Mouse (Mus musculus) stomach, postnatal 0 days (tissue): ENCODE data around the gene Mcur1.

Experiments used
- CTCF ChIP-seq: IDR thresholded peaks from 2 replicates; pipeline ENCODE4 v1.5.1; 2016; ENCODE audit warnings: antibody characterized with exemption, low read depth, mild to moderate bottlenecking, moderate library complexity
- EP300 ChIP-seq: optimal IDR thresholded peaks from 2 replicates; pipeline ENCODE3; 2016; ENCODE audit warnings: antibody characterized with exemption

DNA sequence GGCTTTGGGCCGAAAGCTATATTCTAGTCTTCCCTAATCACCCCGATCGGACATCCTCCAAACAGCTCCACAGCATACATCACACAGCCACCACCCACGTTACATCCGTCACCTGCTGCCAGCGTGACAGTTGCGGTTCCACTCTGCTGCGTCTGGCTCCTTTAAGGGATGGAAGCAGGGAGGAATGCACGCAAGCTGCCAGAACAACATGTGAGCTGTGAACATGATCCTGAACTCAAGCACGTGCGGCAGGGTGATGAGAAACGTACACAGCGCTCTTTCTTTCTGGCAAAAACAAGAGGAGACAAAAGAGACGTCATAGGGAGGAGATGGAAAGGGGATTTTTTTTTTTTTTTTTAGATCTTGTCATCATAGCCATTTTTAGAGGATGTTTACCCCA, 61.1 kb downstream of the Mcur1 start:
- TF ChIP-seq CTCF (no peak), EP300 (no peak)
